Mouse (Mus musculus): Measurements from ENCODE around the gene Olfr1441. TPM values are rescaled to one million over a fixed set of nuclear protein-coding genes. Genes with fewer than 3 reads are reported as not detected.

The Olfr1441 gene
- polyA plus RNA-seq (2012; fragmentation: generic; extraction: Trizol), result not detected

DNA sequence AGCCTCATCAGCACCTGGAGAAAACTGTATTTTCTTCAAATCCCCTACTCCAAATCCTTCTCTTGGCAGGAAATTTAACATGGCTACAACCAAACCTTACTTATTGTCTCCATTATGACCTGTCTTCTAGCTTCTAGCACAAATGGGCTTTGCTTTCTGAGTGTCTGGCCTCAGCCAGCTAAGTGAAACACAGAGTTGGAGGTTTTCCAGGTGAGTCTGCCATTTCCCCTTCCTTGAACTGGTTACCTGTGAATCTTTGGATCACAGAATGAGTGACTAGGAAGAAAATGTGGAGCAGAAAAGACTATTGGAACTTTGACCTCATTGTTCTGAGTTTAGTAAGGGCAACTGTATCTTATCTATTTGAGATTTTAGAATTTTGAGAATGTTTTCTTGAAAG, at the start of gene Olfr1441:
TSS of gene Olfr1441 (plus strand) at position 73 of the 400 bp plus-strand sequence.
- no peaks in the 10 kb centered on the region for H3K36me3 ChIP-seq (ENCODE audit: control insufficient read depth, insufficient read depth)
- TF ChIP-seq SRF (IDR thresholded peaks at IDR 0.05; ENCODE audit: control insufficient read depth, insufficient read length, low read depth), result no peak
- TF ChIP-seq E2F4 (IDR thresholded peaks at IDR 0.05; ENCODE audit: insufficient read depth), result no peak
- TF ChIP-seq USF1 (IDR thresholded peaks at IDR 0.05; ENCODE audit: low read depth), result no peak
- no peak for TF ChIP-seq CEBPB (IDR thresholded peaks at IDR 0.05; ENCODE audit: insufficient read depth, poor library complexity, severe bottlenecking)
- no peak for TF ChIP-seq POLR2AphosphoS2 (IDR thresholded peaks at IDR 0.05; ENCODE audit: insufficient read length, low read depth)
- TF ChIP-seq TCF3 (IDR thresholded peaks at IDR 0.05; ENCODE audit: insufficient read length, low read depth), result no peak
- TF ChIP-seq MYOG (IDR thresholded peaks at IDR 0.05; ENCODE audit: control insufficient read depth in 1 of 3, insufficient read depth in 1 of 3, insufficient read length in 2 of 3, low read depth in 2 of 3), result no peak
- TF ChIP-seq MAX (IDR thresholded peaks at IDR 0.05; ENCODE audit: low read depth), result no peak
- no peak for TF ChIP-seq TCF12 (IDR thresholded peaks at IDR 0.05; ENCODE audit: insufficient read depth, poor library complexity, severe bottlenecking)
- no peak for TF ChIP-seq REST (IDR thresholded peaks at IDR 0.05; ENCODE audit: insufficient read depth, insufficient read length)
- no peak for TF ChIP-seq POLR2A (IDR thresholded peaks at IDR 0.05; ENCODE audit: insufficient read length, low read depth)
- TF ChIP-seq MYOD1 (IDR thresholded peaks at IDR 0.05; ENCODE audit: control insufficient read depth in 1 of 3, insufficient read length in 2 of 3, low read depth in 2 of 3), result no peak
- H3ac ChIP-seq (ENCODE audit: control insufficient read depth, insufficient read length), result no peak within 1 kb of the TSS
- no peaks in the 10 kb centered on the region for H3K27me3 ChIP-seq (ENCODE audit: control insufficient read depth, insufficient read depth, insufficient read length)
- H3K4me3 ChIP-seq, result no peak within 1 kb of the TSS
- H3K79me2 ChIP-seq (ENCODE audit: control insufficient read depth, insufficient read depth), result no peaks in the 10 kb centered on the region
- H3K4me2 ChIP-seq (ENCODE audit: low read depth), result no peak within 1 kb of the TSS

DNA sequence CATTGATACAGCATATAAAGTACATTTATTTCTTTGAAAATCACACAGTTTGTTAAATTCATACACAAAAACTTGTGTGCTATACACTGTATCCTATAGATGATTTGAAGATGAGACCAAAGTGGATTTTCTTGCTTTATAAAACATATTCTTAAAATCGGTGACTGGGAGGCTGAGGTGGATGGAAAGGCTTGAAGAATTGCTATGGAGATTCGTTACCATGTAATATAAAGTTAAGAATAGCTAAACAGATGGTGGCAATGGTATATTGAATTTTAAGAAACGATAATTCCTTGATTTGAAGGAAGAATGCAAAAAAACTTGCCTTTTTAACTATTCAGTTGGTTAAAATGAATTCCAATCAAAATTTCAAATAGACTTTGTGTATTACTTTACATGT, 44.2 kb upstream of the Olfr1441 start:
- no peaks in the 10 kb centered on the region for H3K79me2 ChIP-seq (ENCODE audit: control insufficient read depth, insufficient read depth)
- no peaks in the 10 kb centered on the region for H3K36me3 ChIP-seq (ENCODE audit: control insufficient read depth, insufficient read depth)
- H3ac ChIP-seq (ENCODE audit: control insufficient read depth, insufficient read length), result no peak overlapping the region
- H3K4me2 ChIP-seq (ENCODE audit: low read depth), result no peak overlapping the region
- H3K27me3 ChIP-seq (ENCODE audit: control insufficient read depth, insufficient read depth, insufficient read length), result no peaks in the 10 kb centered on the region
- TF ChIP-seq MYOD1 (IDR thresholded peaks at IDR 0.05; ENCODE audit: control insufficient read depth in 1 of 3, insufficient read length in 2 of 3, low read depth in 2 of 3), result no peak
- no peak for TF ChIP-seq SRF (IDR thresholded peaks at IDR 0.05; ENCODE audit: control insufficient read depth, insufficient read length, low read depth)
- no peak for TF ChIP-seq TCF12 (IDR thresholded peaks at IDR 0.05; ENCODE audit: insufficient read depth, poor library complexity, severe bottlenecking)
- TF ChIP-seq CEBPB (IDR thresholded peaks at IDR 0.05; ENCODE audit: insufficient read depth, poor library complexity, severe bottlenecking), result no peak
- no peak for TF ChIP-seq MYOG (IDR thresholded peaks at IDR 0.05; ENCODE audit: control insufficient read depth in 1 of 3, insufficient read depth in 1 of 3, insufficient read length in 2 of 3, low read depth in 2 of 3)
- no peak for TF ChIP-seq POLR2A (IDR thresholded peaks at IDR 0.05; ENCODE audit: insufficient read length, low read depth)
- no peak for TF ChIP-seq MAX (IDR thresholded peaks at IDR 0.05; ENCODE audit: low read depth)
- TF ChIP-seq TCF3 (IDR thresholded peaks at IDR 0.05; ENCODE audit: insufficient read length, low read depth), result no peak
- TF ChIP-seq POLR2AphosphoS2 (IDR thresholded peaks at IDR 0.05; ENCODE audit: insufficient read length, low read depth), result no peak
- TF ChIP-seq REST (IDR thresholded peaks at IDR 0.05; ENCODE audit: insufficient read depth, insufficient read length), result no peak
- TF ChIP-seq USF1 (IDR thresholded peaks at IDR 0.05; ENCODE audit: low read depth), result no peak
- no peak for TF ChIP-seq E2F4 (IDR thresholded peaks at IDR 0.05; ENCODE audit: insufficient read depth)
- H3K4me3 ChIP-seq, result no peak overlapping the region

DNA sequence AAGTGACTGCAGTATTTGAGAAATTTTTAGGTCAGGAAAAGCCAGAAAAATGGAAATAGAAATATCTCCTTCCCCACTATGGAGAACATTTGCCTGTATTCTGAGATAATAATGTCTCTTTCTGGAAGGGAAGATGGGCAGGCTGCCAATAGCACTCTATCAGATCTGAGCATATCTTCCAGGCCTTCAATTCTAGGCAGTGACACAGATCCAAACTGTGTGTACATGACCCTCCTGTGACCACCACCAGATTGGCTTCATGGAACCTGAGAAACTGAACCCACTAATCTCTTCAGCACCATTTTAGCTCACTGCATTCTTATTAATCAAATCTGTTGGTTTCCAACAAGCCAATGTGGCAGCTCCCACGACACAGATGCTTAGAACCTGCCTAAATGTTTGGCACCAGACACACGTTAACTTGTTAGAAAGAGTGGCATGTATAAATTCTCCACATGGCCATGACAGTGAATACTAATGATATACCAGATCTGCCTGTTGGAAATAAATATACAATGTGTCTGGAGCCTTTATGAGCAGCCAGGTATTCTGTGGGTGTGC, 42.7 kb upstream of the Olfr1441 start:
- Histone ChIP-seq H3K27me3 (ENCODE audit: control insufficient read depth, insufficient read depth, insufficient read length) (no peaks in the 10 kb centered on the region), H3K4me2 (ENCODE audit: low read depth) (no peak overlapping the region), H3K79me2 (ENCODE audit: control insufficient read depth, insufficient read depth) (no peaks in the 10 kb centered on the region), H3ac (ENCODE audit: control insufficient read depth, insufficient read length) (no peak overlapping the region), H3K36me3 (ENCODE audit: control insufficient read depth, insufficient read depth) (no peaks in the 10 kb centered on the region), H3K4me3 (no peak overlapping the region)
- TF ChIP-seq E2F4 (IDR thresholded peaks at IDR 0.05; ENCODE audit: insufficient read depth), result no peak
- no peak for TF ChIP-seq SRF (IDR thresholded peaks at IDR 0.05; ENCODE audit: control insufficient read depth, insufficient read length, low read depth)
- no peak for TF ChIP-seq POLR2A (IDR thresholded peaks at IDR 0.05; ENCODE audit: insufficient read length, low read depth)
- TF ChIP-seq CEBPB (IDR thresholded peaks at IDR 0.05; ENCODE audit: insufficient read depth, poor library complexity, severe bottlenecking), result no peak
- TF ChIP-seq MYOD1 (IDR thresholded peaks at IDR 0.05; ENCODE audit: control insufficient read depth in 1 of 3, insufficient read length in 2 of 3, low read depth in 2 of 3), result no peak
- no peak for TF ChIP-seq MAX (IDR thresholded peaks at IDR 0.05; ENCODE audit: low read depth)
- TF ChIP-seq MYOG (IDR thresholded peaks at IDR 0.05; ENCODE audit: control insufficient read depth in 1 of 3, insufficient read depth in 1 of 3, insufficient read length in 2 of 3, low read depth in 2 of 3), result no peak
- no peak for TF ChIP-seq TCF12 (IDR thresholded peaks at IDR 0.05; ENCODE audit: insufficient read depth, poor library complexity, severe bottlenecking)
- TF ChIP-seq TCF3 (IDR thresholded peaks at IDR 0.05; ENCODE audit: insufficient read length, low read depth), result no peak
- no peak for TF ChIP-seq USF1 (IDR thresholded peaks at IDR 0.05; ENCODE audit: low read depth)

DNA sequence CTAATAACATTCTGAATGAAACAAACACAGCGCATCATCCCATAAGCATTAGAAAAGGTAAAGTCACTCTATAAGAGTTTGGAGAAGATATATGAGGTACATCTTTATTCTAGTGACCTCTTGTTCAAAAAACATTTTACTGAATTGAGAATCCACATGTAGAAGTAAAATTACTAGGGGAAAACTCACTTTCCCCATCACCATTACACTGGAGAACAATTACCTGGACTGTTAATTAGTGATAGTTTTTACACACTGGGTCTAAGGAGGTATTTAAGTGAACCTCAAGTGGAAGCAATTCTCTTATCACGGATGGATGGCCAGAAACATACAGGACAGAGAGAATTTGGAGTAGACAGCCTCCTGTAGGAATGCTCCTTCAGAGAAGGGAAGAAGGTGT, 30.3 kb upstream of the Olfr1441 start, which contains the start of gene Olfr1440:
TSS of gene Olfr1440 (plus strand) at position 301 of the 400 bp plus-strand sequence.
- no peaks in the 10 kb centered on the region for H3K36me3 ChIP-seq (ENCODE audit: control insufficient read depth, insufficient read depth)
- no peaks in the 10 kb centered on the region for H3K27me3 ChIP-seq (ENCODE audit: control insufficient read depth, insufficient read depth, insufficient read length)
- no peak within 1 kb of the TSS for H3K4me3 ChIP-seq
- H3K4me2 ChIP-seq (ENCODE audit: low read depth), result no peak within 1 kb of the TSS
- H3ac ChIP-seq (ENCODE audit: control insufficient read depth, insufficient read length), result no peak within 1 kb of the TSS
- H3K79me2 ChIP-seq (ENCODE audit: control insufficient read depth, insufficient read depth), result no peaks in the 10 kb centered on the region
- TF ChIP-seq CEBPB (IDR thresholded peaks at IDR 0.05; ENCODE audit: insufficient read depth, poor library complexity, severe bottlenecking) (no peak), REST (IDR thresholded peaks at IDR 0.05; ENCODE audit: insufficient read depth, insufficient read length) (no peak), MYOD1 (IDR thresholded peaks at IDR 0.05; ENCODE audit: control insufficient read depth in 1 of 3, insufficient read length in 2 of 3, low read depth in 2 of 3) (no peak), SRF (IDR thresholded peaks at IDR 0.05; ENCODE audit: control insufficient read depth, insufficient read length, low read depth) (no peak), USF1 (IDR thresholded peaks at IDR 0.05; ENCODE audit: low read depth) (no peak), E2F4 (IDR thresholded peaks at IDR 0.05; ENCODE audit: insufficient read depth) (no peak), POLR2A (IDR thresholded peaks at IDR 0.05; ENCODE audit: insufficient read length, low read depth) (no peak), TCF3 (IDR thresholded peaks at IDR 0.05; ENCODE audit: insufficient read length, low read depth) (no peak), POLR2AphosphoS2 (IDR thresholded peaks at IDR 0.05; ENCODE audit: insufficient read length, low read depth) (no peak), TCF12 (IDR thresholded peaks at IDR 0.05; ENCODE audit: insufficient read depth, poor library complexity, severe bottlenecking) (no peak), MYOG (IDR thresholded peaks at IDR 0.05; ENCODE audit: control insufficient read depth in 1 of 3, insufficient read depth in 1 of 3, insufficient read length in 2 of 3, low read depth in 2 of 3) (no peak), MAX (IDR thresholded peaks at IDR 0.05; ENCODE audit: low read depth) (no peak)

All from myocyte (in vitro differentiated cells).